Mouse (Mus musculus): ENCODE results near the gene Rbfox2.

GRCm38 (mm10) chr15:77202881-77203254 lies 103.9 kb downstream of the Rbfox2 start:
- TF ChIP-seq POLR2A (IDR thresholded peaks at IDR 0.05; ENCODE audit: low read depth, low read length) (no peak), CTCF (conservative IDR thresholded peaks at IDR 0.05; ENCODE audit: insufficient read depth, insufficient read length, low read depth, low read length) (no peak)
